Mouse (Mus musculus): ENCODE measurements around the gene Marf1. TPM values are rescaled to one million over a fixed set of nuclear protein-coding genes. Genes with fewer than 3 reads are reported as not detected.
"Not testable (repeated sequence)": the region's sequence is repeated elsewhere in the genome, so short reads cannot be mapped to it uniquely, and the experiment has no call there.

Gene Marf1
- polyA plus RNA-seq, 1 experiment from 2014 or later, result 11.1 TPM

- no peak overlapping the region for H3K4me2 ChIP-seq (ENCODE audit: low read depth, low read length)
- 78% methylated on average over 3 of the region's 3 CpGs for WGBS
- no peak for ATAC-seq
- peaks cover 16% of the 10 kb centered on the region for H3K36me3 ChIP-seq (ENCODE audit: control insufficient read depth, insufficient read depth, low read length)
- H3K9ac ChIP-seq (ENCODE audit: low read depth, low read length), result no peak overlapping the region
- no peak overlapping the region for H3K4me3 ChIP-seq (ENCODE audit: low read length)
- no peaks in the 10 kb centered on the region for H3K27me3 ChIP-seq (replicated peaks; ENCODE audit: control insufficient read depth, insufficient read depth, low read length)
- H3K27ac ChIP-seq (ENCODE audit: low read length), result no peak overlapping the region
- H3K4me1 ChIP-seq (ENCODE audit: control insufficient read depth, insufficient read depth, low read length), result no peaks in the 10 kb centered on the region
- H3K9me3 ChIP-seq (ENCODE audit: control insufficient read depth, low read length), result no peaks in the 10 kb centered on the region
These were observed 53.4 kb downstream of the Marf1 start for GRCm38 (mm10) chr16:14109651-14110230.

GRCm38 (mm10) chr16:14105891-14106290, 57.3 kb downstream of the Marf1 start:
- no peak for ATAC-seq
- 85% methylated on average over 6 of the region's 6 CpGs for WGBS
- no peak overlapping the region for H3K4me3 ChIP-seq (ENCODE audit: low read length)

GRCm38 (mm10) chr16:14091771-14092170, 71.4 kb downstream of the Marf1 start:
- Histone ChIP-seq H3K4me1 (ENCODE audit: control insufficient read depth, insufficient read depth, low read length) (no peaks in the 10 kb centered on the region), H3K27me3 (replicated peaks; ENCODE audit: control insufficient read depth, insufficient read depth, low read length) (no peaks in the 10 kb centered on the region), H3K36me3 (ENCODE audit: control insufficient read depth, insufficient read depth, low read length) (no peaks in the 10 kb centered on the region), H3K4me2 (ENCODE audit: low read depth, low read length) (no peak overlapping the region), H3K27ac (ENCODE audit: low read length) (no peak overlapping the region), H3K9ac (ENCODE audit: low read depth, low read length) (no peak overlapping the region), H3K4me3 (ENCODE audit: low read length) (no peak overlapping the region), H3K9me3 (ENCODE audit: control insufficient read depth, low read length) (no peaks in the 10 kb centered on the region)
- ATAC-seq, result no peak
- 72% methylated on average over 2 of the region's 2 CpGs for WGBS

More at GRCm38 (mm10) chr16:14105891-14106290, 57.3 kb downstream of the Marf1 start:
- Histone ChIP-seq H3K9me3 (ENCODE audit: control insufficient read depth, low read length) (no peaks in the 10 kb centered on the region), H3K9ac (ENCODE audit: low read depth, low read length) (no peak overlapping the region), H3K27ac (ENCODE audit: low read length) (no peak overlapping the region), H3K27me3 (replicated peaks; ENCODE audit: control insufficient read depth, insufficient read depth, low read length) (no peaks in the 10 kb centered on the region), H3K4me2 (ENCODE audit: low read depth, low read length) (no peak overlapping the region), H3K36me3 (ENCODE audit: control insufficient read depth, insufficient read depth, low read length) (0 out of 2 replicates have a peak, but pooled peaks cover 1% of the 10 kb centered on the region), H3K4me1 (ENCODE audit: control insufficient read depth, insufficient read depth, low read length) (no peaks in the 10 kb centered on the region)

- Histone ChIP-seq H3K4me2 (ENCODE audit: low read depth, low read length) (no peak overlapping the region), H3K4me1 (ENCODE audit: control insufficient read depth, insufficient read depth, low read length) (no peaks in the 10 kb centered on the region), H3K9me3 (ENCODE audit: control insufficient read depth, low read length) (no peaks in the 10 kb centered on the region), H3K36me3 (ENCODE audit: control insufficient read depth, insufficient read depth, low read length) (no peaks in the 10 kb centered on the region), H3K27me3 (replicated peaks; ENCODE audit: control insufficient read depth, insufficient read depth, low read length) (no peaks in the 10 kb centered on the region), H3K27ac (ENCODE audit: low read length) (no peak overlapping the region), H3K9ac (ENCODE audit: low read depth, low read length) (no peak overlapping the region), H3K4me3 (ENCODE audit: low read length) (no peak overlapping the region)
- ATAC-seq, result no peak
- WGBS, result 84% methylated on average over 3 of the region's 3 CpGs
These were observed 73.9 kb downstream of the Marf1 start for GRCm38 (mm10) chr16:14089296-14089695.

GRCm38 (mm10) chr16:14088249-14088648, 74.9 kb downstream of the Marf1 start:
- H3K4me2 ChIP-seq (ENCODE audit: low read depth, low read length), result no peak overlapping the region
- no peaks in the 10 kb centered on the region for H3K4me1 ChIP-seq (ENCODE audit: control insufficient read depth, insufficient read depth, low read length)
- H3K36me3 ChIP-seq (ENCODE audit: control insufficient read depth, insufficient read depth, low read length), result no peaks in the 10 kb centered on the region
- no peak overlapping the region for H3K9ac ChIP-seq (ENCODE audit: low read depth, low read length)
- whole genome bisulfite sequencing, result 66% methylated on average over 3 of the region's 3 CpGs
- no peak overlapping the region for H3K4me3 ChIP-seq (ENCODE audit: low read length)
- H3K27ac ChIP-seq (ENCODE audit: low read length), result no peak overlapping the region
- H3K27me3 ChIP-seq (replicated peaks; ENCODE audit: control insufficient read depth, insufficient read depth, low read length), result no peaks in the 10 kb centered on the region
- no peaks in the 10 kb centered on the region for H3K9me3 ChIP-seq (ENCODE audit: control insufficient read depth, low read length)
- no peak for ATAC-seq

GRCm38 (mm10) chr16:14082925-14083324, 80.2 kb downstream of the Marf1 start:
- no peaks in the 10 kb centered on the region for H3K27me3 ChIP-seq (replicated peaks; ENCODE audit: control insufficient read depth, insufficient read depth, low read length)
- no peak overlapping the region for H3K4me2 ChIP-seq (ENCODE audit: low read depth, low read length)
- no peak overlapping the region for H3K4me3 ChIP-seq (ENCODE audit: low read length)
- no peak for ATAC-seq
- WGBS, result 82% methylated on average over 2 of the region's 2 CpGs
- no peak overlapping the region for H3K9ac ChIP-seq (ENCODE audit: low read depth, low read length)
- no peaks in the 10 kb centered on the region for H3K4me1 ChIP-seq (ENCODE audit: control insufficient read depth, insufficient read depth, low read length)
- no peaks in the 10 kb centered on the region for H3K36me3 ChIP-seq (ENCODE audit: control insufficient read depth, insufficient read depth, low read length)
- H3K9me3 ChIP-seq (ENCODE audit: control insufficient read depth, low read length), result no peaks in the 10 kb centered on the region
- H3K27ac ChIP-seq (ENCODE audit: low read length), result no peak overlapping the region

GRCm38 (mm10) chr16:14070471-14071169, 92.5 kb downstream of the Marf1 start:
- H3K36me3 ChIP-seq (ENCODE audit: control insufficient read depth, insufficient read depth, low read length), result no peaks in the 10 kb centered on the region
- no peak for ATAC-seq
- no peak overlapping the region for H3K4me3 ChIP-seq (ENCODE audit: low read length)
- 65% methylated on average over 5 of the region's 5 CpGs for WGBS
- no peak overlapping the region for H3K27ac ChIP-seq (ENCODE audit: low read length)
- no peak overlapping the region for H3K9ac ChIP-seq (ENCODE audit: low read depth, low read length)
- no peaks in the 10 kb centered on the region for H3K4me1 ChIP-seq (ENCODE audit: control insufficient read depth, insufficient read depth, low read length)
- no peak overlapping the region for H3K4me2 ChIP-seq (ENCODE audit: low read depth, low read length)
- H3K27me3 ChIP-seq (replicated peaks; ENCODE audit: control insufficient read depth, insufficient read depth, low read length), result no peaks in the 10 kb centered on the region
- H3K9me3 ChIP-seq (ENCODE audit: control insufficient read depth, low read length), result no peaks in the 10 kb centered on the region

- not testable (repeated sequence) for H3K9me3 ChIP-seq (ENCODE audit: control insufficient read depth, low read length); H3K4me2 ChIP-seq (ENCODE audit: low read depth, low read length); H3K27me3 ChIP-seq (replicated peaks; ENCODE audit: control insufficient read depth, insufficient read depth, low read length); H3K36me3 ChIP-seq (ENCODE audit: control insufficient read depth, insufficient read depth, low read length); H3K4me1 ChIP-seq (ENCODE audit: control insufficient read depth, insufficient read depth, low read length); H3K27ac ChIP-seq (ENCODE audit: low read length); H3K4me3 ChIP-seq (ENCODE audit: low read length); ATAC-seq; H3K9ac ChIP-seq (ENCODE audit: low read depth, low read length)
- 70% methylated on average over 2 of the region's 2 CpGs for WGBS
These were observed 94.5 kb downstream of the Marf1 start for GRCm38 (mm10) chr16:14068701-14069100.

- WGBS, result 87% methylated on average over 4 of the region's 4 CpGs
- not testable (repeated sequence) for H3K4me2 ChIP-seq (ENCODE audit: low read depth, low read length); H3K9me3 ChIP-seq (ENCODE audit: control insufficient read depth, low read length); H3K4me3 ChIP-seq (ENCODE audit: low read length); H3K4me1 ChIP-seq (ENCODE audit: control insufficient read depth, insufficient read depth, low read length); ATAC-seq; H3K27ac ChIP-seq (ENCODE audit: low read length); H3K27me3 ChIP-seq (replicated peaks; ENCODE audit: control insufficient read depth, insufficient read depth, low read length); H3K9ac ChIP-seq (ENCODE audit: low read depth, low read length); H3K36me3 ChIP-seq (ENCODE audit: control insufficient read depth, insufficient read depth, low read length)
These were observed 96.6 kb downstream of the Marf1 start for GRCm38 (mm10) chr16:14066571-14066970.

Data from intestine, embryonic 16.5 days (tissue).